Mouse (Mus musculus): ENCODE results near the gene Polh.

The Polh gene

DNA sequence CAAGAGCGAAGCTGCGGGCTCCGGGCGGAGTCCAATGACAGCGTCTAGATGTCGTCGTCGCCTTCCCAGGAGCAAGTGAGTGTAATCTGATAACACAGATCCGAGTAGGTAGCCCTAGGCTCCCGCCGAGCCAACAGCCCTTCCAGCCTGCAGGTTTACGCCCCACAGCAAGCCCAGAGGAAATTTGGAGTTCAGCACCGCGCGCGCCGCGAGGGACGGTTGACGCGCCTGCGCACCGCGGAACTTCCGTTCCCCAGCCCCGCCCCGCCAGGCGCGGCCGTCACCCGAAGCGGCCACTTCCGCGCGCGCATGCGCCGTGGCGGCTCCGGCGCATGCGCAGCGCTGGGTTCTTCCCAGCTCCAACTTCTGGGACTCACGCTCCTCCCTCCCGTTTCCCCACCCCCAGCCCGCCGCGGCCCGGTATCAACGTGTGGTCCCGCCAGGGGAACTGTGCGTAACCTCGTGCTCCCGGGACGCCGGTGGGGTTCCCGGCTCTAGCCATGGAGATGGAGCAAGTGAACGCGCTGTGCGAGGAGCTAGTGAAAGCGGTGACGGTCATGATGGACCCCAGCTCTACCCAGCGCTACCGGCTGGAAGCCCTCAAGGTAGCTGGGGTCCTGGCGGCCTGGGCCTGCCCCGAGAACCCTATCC lies at the start of gene Polh, which contains the start of gene Xpo5:
TSS of gene Polh (minus strand) at position 225 of the 651 bp plus-strand sequence.
TSS of gene Xpo5 (plus strand) at position 362 of the 651 bp plus-strand sequence.
- peak; percentile 91 for DNase-seq (ENCODE audit: low read depth, low spot score)

DNA sequence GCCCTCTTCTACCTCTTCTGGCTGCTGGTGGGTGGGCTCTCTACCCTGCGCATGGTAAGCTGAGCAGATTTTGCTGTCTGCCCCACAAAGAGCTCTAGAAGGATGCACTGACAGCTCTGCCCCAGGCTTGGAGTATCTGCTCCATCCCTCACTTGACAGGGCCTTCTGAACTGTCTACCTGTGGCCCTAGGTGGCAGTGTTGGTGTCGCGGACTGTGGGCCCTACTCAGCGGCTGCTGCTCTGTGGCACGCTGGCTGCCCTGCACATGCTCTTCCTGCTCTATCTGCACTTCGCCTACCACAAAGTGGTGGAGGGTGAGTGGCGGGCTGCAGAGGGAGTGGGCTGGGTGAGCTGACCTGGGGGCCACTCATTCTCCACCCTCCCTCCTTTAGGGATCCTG lies 48.7 kb upstream of the Polh start:
- DNase-seq (ENCODE audit: low read depth, low spot score), result no peak

DNA sequence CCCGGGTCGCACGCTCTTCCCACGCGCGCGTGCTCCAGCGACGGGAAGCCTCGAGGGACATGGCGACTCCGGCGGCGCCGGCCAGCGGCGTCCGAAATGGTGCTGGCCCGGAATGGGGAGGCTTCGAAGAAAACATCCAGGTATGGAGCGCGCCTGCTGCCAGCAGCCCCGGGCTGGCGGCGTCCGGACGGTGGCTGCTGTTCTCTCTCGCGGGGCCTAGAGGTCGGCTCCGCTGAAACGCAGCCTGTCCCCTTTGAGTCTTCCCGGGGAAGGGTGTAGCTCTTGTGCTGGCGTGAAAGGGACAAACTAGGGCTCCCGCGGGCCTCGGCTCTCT lies 45.7 kb upstream of the Polh start:
- DNase-seq (ENCODE audit: low read depth, low spot score), result no peak

DNA sequence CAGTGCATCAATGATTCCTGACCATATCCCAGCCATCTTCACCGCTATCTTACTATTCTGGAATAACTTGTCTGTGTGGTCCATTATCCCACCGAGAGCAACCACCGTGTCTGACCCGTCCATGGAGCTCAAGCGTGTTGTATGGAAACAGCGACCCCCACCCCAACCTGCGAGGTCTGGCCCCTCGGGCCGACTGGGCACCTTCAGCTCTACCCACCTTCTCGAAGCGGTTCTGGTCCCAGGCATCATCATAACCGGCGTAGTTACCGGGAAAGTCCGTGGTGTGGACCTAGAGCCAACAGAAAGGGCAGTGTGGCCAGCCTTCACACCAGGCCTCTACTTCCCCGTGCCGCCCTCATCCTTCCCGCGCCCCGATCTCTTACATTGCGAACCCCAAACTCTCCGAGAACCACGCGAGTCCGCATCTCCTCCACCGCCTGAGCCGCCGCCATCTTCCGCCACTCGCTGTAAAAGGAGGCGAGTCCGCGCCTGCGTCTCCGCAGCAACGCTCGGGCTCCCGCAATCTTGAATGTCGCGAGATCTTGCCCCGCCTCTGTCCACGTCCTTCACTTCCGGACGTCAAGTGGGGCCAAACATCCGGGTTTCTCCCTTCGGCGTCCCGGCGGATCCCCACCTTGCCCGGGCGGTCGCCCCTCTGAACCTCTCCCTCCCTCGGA lies 45.2 kb upstream of the Polh start, which contains the start of the genes Polr1c and Yipf3:
TSS of gene Polr1c (minus strand) at position 543 of the 677 bp plus-strand sequence.
TSS of gene Yipf3 (plus strand) at position 569 of the 677 bp plus-strand sequence.
- DNase-seq (ENCODE audit: low read depth, low spot score), result peak; percentile 89

DNA sequence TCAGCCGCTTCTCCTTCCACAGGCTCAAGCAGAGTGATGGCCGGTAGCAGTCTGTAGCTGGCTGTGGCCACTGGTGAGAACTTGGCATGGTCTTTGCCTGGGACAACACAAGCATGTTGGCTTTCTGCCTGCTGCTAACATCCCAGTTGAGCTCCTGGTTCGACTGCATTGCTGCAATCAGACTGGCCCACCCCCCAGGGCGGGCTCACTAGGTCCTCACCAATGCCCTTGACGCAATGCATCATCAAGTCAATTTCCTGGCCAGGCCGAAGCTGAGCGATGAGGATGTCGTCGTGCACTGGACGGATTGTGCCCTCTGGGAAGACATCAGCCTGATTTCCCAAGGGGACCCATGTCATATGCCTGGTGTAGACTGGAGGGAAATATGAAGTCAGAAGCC lies 42.1 kb upstream of the Polh start:
- no peak for DNase-seq (ENCODE audit: low read depth, low spot score)

DNA sequence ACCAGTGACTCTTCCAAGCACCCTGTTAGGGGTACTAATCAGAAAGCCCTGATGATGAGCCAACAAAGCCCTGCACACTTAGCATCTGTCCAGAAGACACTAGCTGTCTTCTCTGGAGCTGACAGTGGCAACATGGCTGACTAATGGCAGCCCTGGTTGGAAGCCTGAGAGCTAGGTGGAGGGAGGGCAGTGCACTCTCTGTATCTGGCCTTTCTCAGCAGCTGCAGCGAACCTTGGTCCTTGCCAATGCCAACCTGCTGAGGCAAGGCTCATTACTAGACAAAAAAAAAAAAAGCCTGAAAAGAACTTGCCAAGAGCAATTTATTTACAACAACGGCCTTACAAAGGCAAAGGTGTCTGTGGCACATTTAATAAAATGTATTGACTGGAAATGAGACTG lies 41.2 kb upstream of the Polh start:
- no peak for DNase-seq (ENCODE audit: low read depth, low spot score)

DNA sequence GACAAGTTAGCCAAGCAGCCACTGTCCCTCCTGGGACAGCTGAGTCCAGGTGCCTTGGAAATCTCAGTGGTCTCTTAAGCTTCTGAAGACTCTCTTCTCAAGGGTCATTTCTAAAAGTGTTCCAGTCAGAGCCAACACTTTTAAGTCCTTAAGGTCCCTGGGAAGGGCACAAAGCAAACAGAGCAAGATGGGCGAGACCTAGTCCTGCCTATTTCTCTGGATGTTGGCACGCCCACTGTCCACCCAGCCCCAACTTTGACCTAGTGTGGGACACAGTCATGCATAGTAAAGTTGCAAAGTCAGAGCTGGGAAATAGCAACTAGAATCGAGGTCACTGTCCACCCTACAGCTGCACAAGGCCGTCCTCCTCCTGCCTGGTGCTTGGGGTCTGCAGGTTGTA lies 40.5 kb upstream of the Polh start:
- DNase-seq (ENCODE audit: low read depth, low spot score), result no peak

DNA sequence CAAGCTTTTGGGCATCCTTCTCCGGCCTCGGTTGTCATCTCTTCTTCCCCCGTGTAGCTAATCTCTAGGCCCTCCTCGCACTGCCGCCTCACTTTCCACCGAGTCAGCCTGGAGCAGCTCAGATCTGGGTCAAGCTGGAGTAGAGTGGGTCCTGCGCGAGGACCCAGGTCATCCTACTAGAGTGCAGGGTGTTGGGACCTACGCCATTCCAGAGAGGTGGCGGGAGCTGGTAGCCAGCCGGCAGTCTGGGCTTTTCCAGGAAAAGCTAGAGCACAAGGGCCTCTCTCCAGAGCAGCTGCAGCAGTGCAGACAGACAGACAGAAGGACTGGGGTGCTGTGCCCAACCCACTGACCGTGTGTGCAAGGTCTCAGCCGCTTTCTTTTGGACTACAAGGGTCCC lies 39.8 kb upstream of the Polh start:
- DNase-seq (ENCODE audit: low read depth, low spot score), result no peak

DNA sequence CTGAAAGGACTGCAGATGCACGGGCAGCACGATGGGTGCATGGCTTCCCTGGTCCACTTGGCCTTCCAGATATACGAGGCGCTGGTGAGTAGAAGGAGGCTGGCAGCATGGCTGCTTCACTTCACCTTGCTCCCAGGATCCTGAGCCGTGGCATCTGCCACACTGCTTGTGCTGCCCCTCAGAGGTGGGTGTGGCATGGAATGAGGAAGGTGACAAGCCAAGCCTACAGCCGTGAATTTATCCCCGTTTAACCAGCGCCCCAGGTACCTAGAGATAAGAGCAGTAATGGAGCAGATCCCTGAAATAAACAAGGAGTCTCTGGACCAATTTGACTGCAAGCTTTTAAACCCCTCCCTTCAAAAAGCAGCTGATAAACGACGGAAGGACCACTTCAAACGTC lies 39.0 kb upstream of the Polh start:
- DNase-seq (ENCODE audit: low read depth, low spot score), result no peak

DNA sequence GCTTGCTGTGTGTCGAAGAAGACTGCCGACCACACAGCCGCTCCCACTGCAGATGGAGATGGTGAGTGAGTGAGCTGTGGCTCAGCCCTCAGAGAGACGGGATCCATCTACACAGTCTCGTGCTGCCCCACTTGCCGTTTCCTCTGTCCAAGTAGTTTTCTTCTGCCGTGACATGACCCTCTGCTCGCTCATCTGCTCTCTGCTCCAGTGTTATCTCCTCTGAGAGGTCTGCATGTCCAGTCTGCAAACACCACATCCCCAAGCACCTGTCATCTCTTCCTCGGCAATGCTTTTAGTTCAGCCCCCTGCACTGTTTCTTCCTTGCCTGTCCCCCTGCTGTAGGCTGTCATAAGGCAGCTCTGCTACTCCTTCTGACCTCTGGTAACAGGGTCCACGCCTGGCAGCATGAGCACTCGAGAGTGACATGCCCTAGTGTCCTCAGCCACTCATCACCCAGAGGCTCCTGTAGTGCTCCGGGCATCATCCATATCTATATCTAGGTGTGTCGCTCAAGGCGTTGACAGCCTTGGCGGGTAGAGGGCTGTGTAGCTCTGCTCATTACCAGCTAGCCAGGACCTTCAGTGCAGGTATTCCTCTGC lies 37.2 kb upstream of the Polh start:
- DNase-seq (ENCODE audit: low read depth, low spot score), result no peak

DNA sequence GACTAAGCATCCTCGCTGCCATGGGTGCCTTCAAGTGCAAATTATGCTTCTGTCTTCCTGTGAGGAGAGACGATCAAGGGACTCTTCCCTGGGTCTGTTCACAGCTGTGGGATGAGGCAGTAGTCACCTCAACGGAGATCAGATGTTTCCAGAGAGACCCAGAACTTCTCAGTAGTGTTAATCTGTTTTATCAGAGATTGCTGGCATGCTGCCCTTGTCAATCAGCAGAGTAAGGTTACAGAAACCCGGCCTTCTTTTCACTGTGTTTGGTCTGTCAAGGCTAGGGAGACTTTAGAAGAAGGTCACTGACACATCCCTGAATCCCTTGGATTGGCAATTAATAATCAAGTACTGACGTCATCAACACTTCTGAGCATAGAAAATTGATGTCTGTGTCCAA lies 35.0 kb upstream of the Polh start:
- no peak for DNase-seq (ENCODE audit: low read depth, low spot score)

DNA sequence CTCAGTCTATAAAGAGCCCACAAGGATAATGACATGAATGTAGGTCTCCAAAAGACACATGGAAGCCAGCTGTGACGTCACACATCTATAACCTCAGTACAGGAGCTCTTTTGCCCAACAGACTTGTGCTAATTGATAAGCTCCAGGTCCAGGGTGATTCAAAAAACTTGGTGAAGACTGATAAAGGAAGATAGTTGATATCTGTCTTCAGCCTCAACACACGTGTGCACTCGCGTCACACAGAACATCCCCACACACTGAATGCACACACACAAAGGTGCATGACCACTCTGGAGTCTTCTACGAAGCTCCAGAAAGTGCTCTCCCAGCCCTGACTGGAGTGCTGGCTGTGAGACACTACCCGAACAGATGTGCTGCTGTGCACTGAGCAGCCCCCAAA lies 34.6 kb upstream of the Polh start:
- DNase-seq (ENCODE audit: low read depth, low spot score), result no peak

DNA sequence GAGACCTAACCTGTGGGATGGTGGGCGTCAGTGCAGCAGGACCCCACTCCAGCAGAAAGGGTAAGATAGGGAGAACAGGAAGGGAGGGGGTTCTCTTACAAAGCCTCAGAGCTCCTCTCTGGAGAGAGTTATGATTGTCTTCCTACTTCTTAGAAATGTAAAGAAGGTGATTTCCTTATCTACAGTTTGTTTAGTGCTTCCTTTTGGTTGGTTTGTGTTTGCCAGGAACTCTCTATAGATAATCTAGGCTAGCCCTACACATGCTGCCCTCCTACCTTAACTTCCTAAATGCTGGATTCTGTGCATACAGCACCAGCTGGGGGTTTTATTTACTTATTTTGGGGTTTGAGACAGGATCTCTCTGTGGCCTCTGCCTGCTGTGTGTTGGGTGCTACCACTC lies 33.6 kb upstream of the Polh start:
- no peak for DNase-seq (ENCODE audit: low read depth, low spot score)

DNA sequence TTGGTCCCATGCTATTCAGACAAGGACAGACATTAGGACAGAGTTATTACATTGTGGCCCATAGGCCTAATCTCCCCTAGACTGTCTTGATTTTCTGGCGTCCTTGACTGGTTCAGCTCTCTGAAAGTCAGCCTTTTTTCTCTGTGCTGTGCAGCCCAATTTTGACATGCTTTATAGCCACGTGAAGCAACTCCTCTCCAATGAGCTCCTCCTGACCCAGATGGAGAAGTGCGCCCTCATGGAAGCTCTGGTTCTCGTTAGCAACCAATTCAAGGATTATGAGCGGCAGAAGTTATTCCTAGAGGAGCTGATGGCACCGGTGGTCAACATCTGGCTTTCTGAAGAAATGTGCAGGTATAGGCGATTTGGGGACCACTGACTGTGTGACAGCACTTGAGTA lies 25.1 kb upstream of the Polh start:
- no peak for DNase-seq (ENCODE audit: low read depth, low spot score)

DNA sequence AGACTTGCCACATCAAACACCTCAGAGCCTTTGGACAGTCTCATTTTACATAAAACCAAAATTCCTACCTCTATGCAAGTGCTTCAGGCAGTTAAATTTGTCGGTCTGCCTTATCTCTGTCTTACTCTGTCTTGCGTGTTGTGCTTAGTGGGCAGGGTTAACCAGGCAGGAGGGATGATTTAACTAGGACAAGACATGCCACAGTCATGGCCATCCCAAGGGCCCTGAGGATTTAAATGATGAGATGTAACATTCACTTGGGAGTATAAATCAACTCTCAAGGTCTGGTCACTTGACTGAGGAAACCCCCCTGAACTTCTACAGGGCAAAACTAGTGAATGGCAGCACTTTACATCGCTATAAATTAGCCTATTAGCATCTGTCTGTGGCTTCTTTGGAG lies 19.2 kb upstream of the Polh start:
- no peak for DNase-seq (ENCODE audit: low read depth, low spot score)

DNA sequence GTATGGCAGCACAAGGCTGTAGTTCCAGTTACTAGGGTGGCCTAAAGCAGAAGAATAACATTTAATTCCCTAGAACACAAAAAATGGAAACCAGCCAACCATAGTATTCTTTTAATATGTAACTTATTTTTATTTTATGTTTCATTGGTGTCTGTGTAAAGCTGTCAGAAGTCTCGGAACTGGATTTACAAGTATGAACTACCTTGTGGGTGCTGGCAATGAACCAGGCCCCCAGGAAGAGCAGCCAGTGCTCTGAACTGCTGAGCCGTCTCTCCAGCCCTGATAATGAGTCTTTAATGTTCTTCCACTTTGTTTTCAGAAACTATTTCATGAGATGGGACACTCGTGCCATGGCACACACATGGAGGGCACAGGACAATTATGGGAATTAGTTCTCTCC lies 8.1 kb upstream of the Polh start:
- DNase-seq (ENCODE audit: low read depth, low spot score), result no peak

DNA sequence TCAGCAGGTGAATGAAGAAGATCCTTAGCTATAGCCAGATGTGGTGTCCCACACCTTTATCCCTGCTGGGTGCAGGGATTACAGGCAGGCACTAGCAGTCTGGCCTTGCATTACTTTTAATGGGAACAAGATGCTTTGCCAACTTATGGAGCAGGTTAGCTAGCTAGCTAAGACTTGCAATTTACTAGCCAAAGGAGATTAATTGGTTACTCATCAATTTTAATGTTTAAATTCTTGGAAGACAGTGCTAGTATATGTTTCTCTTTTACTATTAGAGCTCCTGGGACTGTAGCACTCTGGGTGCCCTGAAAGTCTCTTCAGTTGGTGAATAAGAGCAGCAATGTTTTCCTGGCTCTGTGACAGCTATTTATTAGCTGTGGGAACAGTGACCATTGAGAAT lies 4.2 kb upstream of the Polh start:
- no peak for DNase-seq (ENCODE audit: low read depth, low spot score)

DNA sequence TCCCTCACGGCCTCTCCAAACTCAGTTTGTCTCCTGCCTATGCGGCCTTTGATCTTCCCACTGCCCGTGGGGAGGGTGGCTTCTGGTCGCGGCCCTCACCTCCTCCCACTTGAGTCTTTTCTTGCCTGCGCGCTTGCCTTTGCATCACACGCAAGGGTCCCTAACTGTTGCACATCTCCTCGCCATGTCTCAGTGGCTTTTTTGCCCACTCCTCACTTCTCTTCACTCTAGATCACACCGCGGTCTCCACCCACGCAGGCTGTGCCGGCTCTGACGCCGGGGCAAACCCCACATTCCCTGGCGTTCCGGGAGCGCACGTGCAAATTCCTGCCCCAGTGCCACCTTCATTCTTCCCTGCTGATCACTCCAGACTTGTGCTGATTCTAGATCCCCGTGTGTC lies 633 bp upstream of the Polh start:
- DNase-seq (ENCODE audit: low read depth, low spot score), result peak; percentile 2

DNA sequence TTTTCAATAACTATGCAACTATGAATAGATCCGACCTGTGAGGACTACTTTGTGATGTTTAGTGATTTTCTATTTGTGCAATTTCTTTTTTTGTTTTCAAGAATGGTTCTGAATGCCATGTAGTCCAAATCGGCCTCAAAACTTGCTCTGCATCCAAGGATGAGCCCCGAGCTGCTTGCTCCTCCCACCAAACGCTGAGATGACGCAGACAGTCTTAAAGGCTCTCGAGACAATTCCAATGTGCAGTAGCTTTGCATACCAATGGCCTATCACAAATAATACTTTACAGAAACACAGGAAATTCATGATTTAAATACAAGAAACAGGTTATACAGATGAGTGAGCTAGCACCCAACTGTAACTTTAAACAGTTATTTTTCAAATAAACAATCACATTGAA lies 1.3 kb downstream of the Polh start:
- no peak for DNase-seq (ENCODE audit: low read depth, low spot score)

DNA sequence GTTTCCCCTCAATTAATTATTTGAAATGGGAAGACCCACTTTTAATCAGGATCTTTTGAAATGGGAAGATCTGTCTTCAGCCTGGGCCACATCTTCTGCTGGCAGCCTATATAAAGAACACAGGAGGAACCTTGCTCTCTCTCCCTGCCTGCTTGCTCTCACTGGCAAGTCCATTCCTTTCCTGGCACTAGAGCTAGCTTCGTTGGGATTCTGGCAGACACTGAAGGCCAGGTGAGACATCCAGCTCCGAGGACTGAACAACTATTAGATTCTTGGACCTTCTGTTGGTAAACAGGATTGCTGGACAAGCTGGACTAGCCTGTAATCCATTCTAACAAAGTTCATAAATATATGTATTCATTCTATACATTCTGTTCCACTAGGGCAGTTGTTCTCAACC lies 13.6 kb downstream of the Polh start:
- no peak for DNase-seq (ENCODE audit: low read depth, low spot score)

DNA sequence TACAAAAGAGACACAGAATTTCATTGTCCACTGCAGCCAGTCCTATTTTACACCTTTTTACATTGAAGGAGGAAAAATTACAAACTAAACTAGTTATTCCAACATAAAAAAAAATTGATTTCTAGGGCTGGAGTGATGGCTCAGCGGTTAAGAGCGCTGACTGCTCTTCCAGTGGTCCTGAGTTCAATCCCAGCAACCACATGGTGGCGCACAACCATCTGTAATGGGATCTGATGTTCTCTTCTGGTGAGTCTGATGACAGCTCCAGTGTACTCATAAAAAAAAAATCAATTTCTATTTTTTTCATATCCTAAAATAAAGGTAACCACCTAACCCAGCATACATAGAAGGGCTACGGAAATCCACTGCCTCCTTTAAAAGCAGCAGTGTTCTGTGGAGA lies 20.2 kb downstream of the Polh start:
- no peak for DNase-seq (ENCODE audit: low read depth, low spot score)

DNA sequence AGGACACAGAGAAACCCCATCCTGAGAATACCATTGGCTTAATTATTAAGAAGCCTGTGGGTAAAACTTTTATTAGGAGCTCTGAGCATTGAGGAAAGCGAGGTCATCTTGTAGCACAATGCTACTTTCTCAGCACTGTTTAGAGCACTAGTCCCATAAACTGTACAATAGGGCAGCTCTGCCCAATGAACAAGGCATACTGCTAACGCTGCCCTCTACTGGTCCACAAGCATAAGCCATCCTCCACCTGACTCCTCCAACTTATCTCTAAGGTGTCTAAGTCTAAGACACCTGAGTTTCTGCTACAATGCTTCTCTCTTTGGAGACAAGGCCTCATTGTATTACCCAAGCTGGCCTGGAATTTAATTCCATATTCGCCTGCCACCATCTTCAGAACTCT lies 31.9 kb downstream of the Polh start:
- no peak for DNase-seq (ENCODE audit: low read depth, low spot score)

DNA sequence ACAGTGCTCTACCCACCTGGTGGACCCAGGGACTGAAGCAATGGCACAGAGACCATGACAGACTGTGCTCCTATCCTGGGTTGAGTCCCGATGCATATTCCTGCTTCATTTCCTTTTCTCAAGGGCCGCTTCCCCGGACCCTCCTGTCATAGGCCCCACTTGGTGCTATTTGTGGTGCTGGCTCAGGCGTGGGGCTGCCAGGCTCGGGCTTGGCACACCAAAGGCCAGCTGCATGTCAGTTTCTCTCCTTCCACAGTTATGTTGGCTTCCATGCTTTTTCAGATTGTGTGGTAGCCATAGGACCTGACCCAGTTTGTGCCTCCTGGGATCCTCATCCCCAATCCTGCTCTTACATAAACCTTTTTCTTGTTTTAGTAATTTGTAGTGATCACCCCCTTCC lies 33.7 kb downstream of the Polh start:
- DNase-seq (ENCODE audit: low read depth, low spot score), result no peak

Measured in retina, postnatal 7 days (tissue).